Mouse (Mus musculus): ENCODE data around the gene Grb2. TPM values are rescaled to one million over a fixed set of nuclear protein-coding genes. Genes with fewer than 3 reads are reported as not detected.

The Grb2 gene
- total RNA-seq, 2 experiments from 2014 or later: 188 to 210 TPM

DNA sequence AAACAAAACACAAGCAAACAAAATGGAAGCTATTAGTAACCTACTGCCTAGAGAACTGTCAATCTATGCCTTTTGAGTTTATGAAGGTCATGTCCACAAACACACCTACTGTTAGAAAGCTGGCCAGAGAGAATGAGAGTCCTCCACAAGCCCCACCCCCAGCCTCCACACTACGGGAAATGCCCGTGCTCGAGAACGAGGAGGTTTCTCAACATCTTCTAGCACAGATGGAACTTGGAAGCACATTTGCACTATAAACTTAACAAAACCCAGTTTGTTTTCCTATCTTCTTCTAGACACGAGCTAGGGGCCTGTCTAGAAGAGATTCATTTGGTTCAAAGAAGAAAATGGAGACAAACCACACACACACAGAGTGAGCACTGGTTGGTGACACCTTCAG, 18.0 kb downstream of the Grb2 start:
- DNase-seq (ENCODE audit: extremely low spot score in 1 of 2, low spot score in 1 of 2): no peak

DNA sequence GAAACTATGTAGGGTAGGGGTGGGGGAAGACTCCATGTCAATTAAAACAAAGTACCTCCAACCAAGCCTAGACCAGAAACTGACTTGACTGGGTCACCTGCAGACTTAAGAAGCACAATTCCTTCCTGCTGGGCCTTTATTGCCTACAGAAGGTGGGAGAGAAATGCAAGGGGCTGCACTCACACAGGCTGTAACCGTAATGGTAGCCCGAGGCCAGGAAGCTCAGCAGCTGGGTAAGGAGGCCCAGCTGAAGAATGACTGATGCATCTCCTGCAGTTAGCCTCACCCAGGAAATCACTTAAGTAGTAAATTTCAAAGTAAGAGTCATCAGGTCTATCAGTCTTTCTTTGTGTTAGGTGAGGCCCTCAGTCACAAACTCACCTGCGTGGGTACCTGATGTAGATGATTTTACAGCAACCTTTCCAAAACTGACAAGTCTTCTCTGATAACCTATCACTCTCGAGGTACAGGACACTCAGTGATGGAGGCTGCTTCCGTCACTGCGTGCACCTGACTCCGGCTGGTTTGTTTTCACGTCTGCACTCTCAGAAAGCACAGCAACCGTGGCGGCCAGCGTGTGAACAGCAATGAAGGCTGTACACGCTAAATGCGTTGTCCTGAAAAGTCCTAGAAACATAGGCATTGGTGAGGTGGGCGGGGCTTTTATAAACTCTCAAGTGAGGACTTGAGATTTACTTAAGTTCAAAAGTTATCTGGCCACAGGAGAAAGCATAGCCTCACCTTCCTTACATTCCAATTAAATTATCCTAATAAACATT, 19.1 kb downstream of the Grb2 start:
- no peak for DNase-seq (ENCODE audit: extremely low spot score in 1 of 2, low spot score in 1 of 2)

DNA sequence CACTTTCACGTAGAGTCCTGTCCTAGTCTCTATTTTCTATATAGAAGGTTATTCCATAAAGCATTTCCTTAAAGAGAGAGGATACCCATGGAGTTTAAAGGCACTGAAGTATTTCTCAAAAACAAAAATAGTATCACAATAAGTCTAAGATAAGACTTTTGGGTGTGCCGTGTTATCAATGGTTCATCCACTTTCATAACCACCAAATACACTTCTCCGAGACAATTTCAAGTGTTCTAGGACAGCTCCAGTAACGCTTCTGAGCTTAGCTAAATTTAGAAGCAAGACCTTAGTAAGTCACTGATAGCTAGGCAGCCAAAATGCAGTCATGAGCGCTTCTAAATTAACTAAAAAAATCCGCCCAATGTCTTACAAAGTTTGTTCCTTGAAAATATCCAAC, 22.0 kb downstream of the Grb2 start:
- DNase-seq (ENCODE audit: extremely low spot score in 1 of 2, low spot score in 1 of 2): no peak

DNA sequence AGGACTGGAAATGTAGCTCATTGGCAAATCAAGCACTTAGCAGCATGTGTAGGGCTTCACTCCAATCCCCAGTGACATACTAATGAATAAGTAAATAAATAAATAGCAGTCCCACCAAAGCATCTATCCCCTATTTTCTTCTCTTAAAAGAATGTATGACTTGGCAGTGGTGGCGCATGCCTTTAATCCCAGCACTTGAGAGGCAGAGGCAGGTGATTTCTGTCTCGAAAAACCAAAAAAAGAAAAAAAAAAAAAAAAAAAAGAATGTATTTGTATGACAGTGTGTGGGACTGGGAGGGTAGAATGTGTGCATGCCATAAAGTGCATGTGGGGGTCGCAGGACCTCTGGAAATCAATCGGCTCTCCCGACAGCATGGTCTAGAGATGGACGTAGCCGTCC, 22.4 kb downstream of the Grb2 start:
- no peak for DNase-seq (ENCODE audit: extremely low spot score in 1 of 2, low spot score in 1 of 2)

DNA sequence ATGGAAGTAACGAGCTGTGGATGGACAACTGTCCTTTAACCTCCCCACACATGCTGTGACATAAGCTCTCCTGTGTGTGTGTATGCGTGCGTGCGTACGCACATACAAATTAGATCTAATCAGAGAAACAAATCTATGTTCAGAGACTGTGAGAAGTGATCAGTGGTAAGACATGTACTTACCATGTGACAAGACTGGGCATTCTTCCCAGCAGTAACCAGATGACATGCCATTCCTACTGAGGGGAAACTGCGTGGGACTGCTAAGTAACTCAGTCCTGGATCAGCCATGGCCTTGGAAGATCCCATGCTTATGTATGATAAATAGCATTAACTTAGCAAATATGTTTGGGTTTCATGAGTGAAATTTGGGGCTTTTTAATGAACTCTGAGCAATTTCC, 23.5 kb downstream of the Grb2 start:
- DNase-seq (ENCODE audit: extremely low spot score in 1 of 2, low spot score in 1 of 2): no peak

DNA sequence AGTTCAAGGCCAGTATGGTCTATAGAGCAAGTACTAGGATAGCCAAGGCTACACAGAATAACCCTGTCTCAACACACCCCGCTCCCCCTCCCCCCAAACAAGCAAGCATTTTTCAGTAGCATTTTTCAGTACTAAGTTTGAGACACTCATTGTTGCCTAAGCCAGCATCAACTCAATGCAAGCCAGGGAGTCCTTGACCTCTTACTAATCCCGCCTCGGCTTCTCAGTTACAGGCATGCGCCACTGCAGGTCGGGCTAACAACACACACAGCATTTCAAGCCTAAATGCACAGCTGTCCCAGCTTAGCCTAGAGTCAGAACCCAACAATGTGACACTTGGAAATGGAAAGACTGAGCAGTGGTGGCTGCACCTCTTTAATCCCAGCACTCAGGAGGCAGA, 25.1 kb downstream of the Grb2 start:
- no peak for DNase-seq (ENCODE audit: extremely low spot score in 1 of 2, low spot score in 1 of 2)

DNA sequence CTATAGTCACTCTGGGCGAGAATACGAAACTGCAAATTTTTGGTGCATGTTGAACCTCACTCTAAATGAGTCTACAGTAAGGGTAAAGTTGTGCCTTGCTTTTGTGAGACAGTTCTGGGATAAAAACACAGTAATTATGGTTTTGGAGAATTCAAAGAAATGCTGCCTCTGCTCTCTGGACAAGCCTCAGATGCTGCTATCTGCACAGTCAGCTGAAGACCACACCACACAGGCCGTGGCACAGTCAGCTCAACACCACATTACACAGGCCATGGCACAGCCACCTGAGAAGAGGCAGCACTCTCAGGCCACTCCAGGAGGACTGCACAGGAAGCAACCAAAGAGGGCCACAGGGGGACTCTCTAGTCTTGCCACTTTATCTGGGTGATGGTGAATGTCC, 26.0 kb downstream of the Grb2 start:
- no peak for DNase-seq (ENCODE audit: extremely low spot score in 1 of 2, low spot score in 1 of 2)

DNA sequence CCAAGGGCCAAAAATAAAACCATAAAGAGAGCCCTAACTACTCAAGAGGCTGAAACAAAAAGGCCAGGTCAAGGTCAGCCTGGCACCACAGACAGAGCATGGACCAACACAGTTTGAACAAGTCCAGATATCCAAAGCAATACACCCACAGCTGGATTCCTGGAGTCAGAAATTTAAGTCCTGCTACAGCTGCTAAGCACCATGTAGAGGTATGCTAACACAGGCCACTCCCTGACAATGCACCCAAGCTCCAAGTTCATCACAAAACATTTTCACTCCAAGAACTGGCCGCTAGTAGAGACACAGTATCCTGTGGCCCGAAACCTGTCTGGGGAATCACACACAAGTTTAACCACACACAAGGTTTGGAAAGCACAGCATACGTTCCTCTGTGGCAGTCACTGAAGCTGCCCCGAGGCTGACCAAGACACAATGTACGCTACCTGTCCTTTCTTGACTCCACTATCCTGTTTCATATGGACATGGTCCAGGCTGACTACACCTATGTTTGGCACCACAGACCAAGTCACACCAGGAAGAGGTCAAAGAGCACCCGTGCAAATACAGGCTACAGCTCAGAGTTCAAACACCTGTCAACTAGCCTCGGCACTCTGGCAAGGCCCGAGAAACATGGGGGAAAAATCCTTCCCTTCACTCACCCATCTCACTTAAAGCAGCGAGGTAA, 28.7 kb downstream of the Grb2 start:
- no peak for DNase-seq (ENCODE audit: extremely low spot score in 1 of 2, low spot score in 1 of 2)

DNA sequence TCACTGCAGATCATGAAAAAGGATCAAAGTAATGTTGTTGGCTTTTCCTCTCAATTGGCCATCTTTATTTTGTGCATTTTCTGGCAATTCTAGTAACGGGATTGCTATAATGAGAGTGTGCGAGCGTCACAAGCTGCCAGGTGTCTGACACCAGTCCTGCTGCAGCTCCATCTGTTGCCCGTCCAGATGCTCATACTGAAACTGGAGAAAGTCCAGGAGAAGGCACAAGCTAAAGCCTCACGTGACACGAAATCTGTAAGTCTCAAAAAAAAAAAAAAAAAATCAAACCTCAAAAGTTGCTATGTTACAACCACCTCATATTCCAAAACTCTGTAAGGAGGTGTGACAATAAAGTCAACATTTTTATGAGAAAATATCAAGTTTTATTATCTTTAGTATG, 29.5 kb downstream of the Grb2 start:
- no peak for DNase-seq (ENCODE audit: extremely low spot score in 1 of 2, low spot score in 1 of 2)

DNA sequence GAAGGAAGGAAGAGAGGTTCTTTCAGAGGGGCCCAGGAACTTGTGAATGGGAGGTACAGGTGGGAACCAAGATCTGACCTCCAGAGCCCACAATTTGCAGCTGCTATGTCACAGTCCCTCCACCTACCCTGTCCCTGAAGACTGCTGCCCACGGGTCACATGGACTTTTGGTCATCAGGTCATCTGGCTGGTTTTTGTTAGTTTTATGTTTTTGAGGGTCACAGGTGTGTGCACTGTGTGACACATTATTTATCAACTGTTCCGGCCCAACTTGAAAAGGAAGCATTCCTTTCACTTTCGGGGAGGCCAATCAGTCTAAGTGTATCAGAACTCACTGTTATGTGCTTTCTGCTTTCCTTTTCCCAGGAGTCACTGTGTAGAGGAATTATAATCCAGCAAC, 30.9 kb downstream of the Grb2 start:
- no peak for DNase-seq (ENCODE audit: extremely low spot score in 1 of 2, low spot score in 1 of 2)

DNA sequence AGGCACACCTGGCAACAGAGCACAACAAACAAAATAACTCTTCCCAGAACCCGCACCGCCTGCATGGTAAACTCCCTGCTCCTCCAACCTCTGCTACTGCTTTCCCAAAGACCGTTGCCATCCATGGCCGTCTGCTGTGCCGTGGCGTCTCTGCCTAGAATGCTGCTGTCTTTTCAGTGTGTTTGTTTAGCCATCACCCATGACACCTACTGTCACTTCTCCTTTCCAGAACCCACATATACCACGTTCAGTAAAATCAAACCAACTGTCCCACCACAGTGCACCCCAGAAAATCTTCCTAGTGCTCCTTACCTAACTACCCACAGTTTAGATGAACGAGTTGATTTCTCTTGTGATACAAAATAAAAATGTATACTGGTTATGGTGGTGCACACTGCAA, 31.7 kb downstream of the Grb2 start:
- no peak for DNase-seq (ENCODE audit: extremely low spot score in 1 of 2, low spot score in 1 of 2)

DNA sequence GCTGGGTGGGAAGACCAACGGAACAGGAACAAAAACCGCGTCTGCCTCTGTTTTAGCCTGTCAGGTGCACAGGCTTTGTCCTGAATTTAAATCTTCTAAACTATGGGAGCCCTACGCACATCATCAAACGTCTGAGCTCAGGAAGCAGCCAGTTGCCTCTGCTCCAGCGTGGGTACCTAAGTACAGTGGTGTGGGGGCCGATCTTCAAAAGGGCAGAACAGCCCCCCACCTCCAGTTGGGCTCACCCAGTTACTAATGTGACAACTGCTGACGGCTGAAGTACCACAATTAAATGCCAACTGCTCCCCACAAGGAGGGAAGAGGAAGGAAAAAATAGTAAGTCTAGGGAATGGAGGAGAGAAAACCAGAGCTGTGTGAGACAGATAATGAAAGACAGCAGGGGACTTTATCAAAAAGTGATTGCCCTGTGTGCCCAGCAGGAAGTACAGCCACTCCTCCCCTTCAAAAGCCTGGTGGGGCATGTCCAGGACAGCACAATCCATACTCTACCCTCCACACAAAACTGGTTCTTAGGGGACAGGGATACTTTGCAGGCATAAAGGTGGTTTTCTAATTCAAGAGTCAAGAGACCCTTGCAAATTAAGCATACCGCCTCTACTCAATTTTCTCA, 34.0 kb downstream of the Grb2 start:
- DNase-seq (ENCODE audit: extremely low spot score in 1 of 2, low spot score in 1 of 2): no peak

DNA sequence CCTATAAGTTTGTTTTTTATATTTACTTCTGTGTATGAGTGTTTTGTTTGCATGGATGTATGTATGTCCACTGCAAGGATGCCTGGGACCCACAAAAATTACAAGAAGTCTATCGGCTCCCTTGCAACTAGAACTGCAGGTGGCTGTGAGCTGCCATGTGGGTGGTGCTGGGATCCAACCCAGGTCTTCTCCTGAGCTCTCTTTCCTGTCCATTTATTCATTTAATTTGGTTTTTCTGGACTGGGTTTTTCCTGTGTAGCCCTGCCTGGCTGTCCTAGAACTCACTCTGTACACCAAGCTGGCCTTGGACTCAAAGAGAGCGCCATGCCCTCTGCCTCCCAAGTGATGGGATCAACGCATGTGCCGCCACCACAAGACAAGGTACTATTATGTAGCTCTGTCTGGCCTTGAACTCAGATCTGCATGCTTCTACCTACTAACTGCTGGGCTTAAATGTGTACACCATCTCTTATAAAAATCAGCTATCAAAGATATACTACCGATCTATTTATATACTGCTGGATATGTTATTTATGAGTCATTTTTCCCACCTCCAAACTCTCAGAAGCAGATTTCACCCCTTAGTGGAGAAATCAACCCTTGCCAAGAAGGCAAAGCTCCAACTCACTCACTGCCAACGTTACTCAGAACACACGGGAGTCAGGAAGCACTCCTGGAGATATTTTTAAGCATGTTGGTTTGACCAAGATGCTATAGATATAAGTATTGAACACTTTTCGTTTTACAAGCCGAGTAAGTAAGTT, 34.7 kb downstream of the Grb2 start:
- no peak for DNase-seq (ENCODE audit: extremely low spot score in 1 of 2, low spot score in 1 of 2)

DNA sequence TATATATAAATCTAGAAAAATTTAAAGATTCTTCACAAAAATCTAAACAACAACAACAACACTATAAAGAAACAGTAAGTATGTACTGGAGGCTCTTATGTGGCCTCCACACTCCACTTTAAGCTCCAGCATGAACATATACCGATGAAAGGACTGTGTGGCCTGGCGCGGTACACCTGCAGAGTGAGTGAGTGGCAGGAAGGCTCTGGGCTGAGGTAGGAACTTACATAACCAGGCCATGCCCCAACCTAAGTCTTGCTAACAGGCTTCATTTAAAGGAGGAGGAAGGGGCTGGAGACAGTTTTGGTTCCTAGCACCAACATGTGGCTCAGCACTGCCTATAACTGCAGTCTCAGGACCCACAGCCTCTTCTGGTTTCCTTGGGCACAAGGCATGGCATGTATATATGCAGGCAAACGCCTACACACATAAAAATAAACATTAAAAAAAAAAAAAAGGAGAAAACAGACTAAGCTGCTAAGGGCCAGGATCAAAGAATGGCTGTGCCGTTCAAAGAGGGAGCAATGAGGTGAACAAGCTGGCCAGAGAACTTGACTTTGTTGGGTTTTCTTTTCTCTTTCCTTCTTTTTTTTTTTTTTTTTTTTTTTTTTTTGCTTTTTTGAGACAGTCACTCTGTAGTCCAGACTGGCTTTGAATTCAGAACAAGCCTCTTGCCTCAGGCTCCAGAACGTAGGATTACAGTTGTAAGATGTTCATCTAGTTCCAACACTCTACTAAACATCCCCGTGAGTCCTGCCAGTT, 36.0 kb downstream of the Grb2 start:
- no peak for DNase-seq (ENCODE audit: extremely low spot score in 1 of 2, low spot score in 1 of 2)

DNA sequence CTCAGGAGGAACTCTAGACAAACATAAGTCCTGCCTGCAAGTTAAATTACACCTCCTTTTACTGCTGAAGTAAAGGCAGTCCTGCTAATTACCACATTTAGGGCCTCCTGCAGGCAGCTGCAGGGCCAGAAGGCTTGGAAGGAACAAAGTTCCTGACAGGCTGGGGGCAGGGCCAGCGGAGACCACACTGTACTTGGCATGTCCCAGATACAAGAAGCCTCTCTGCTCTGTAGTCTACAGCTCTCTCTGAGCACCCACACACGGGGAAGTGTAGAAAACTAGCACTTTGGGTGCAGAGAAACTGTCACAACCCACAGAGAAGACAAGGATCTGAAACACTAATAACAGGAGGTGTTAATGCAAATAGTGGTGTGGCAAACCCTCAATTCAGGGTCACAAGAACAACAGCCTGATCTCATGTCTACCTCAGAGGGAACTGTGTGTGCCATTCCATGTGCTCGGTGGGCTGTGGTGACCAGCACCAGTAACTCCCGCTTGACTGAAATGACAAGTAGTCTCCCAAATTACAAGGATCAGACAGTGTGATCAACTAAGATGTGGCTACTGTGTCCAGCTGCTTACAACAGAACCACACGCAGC, 37.8 kb downstream of the Grb2 start:
- no peak for DNase-seq (ENCODE audit: extremely low spot score in 1 of 2, low spot score in 1 of 2)

DNA sequence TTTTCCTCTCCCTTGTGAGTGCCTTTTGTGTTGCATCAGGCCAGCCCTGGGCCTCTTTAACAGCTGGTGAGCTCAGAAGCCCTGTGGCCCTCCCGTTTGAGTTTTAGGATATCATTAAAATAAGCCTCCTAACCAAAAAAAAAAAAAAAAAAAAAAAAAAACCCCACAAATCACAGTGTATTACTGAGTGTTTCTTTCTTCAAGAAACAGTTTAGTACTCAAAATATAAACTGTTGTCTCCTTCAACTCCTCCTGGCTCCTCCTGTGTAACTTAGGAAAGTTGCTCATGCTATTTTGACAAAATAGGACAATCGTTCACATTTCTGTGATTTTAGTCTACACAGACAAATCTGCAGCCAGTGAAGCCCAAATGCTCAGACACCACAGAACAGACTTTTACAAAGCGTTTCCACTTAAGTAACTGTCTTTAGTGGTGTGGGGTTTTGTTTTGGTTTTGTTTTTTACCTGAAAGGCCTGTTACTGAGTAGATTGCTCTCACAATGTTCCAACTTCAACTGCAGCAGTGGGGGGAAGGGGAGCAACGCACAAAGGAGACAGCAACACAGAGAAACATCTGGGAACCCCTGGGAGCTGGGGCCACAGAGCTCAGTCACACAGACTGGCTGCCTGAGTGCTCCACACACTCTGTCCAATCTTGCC, 44.6 kb downstream of the Grb2 start:
- DNase-seq (ENCODE audit: extremely low spot score in 1 of 2, low spot score in 1 of 2): no peak

DNA sequence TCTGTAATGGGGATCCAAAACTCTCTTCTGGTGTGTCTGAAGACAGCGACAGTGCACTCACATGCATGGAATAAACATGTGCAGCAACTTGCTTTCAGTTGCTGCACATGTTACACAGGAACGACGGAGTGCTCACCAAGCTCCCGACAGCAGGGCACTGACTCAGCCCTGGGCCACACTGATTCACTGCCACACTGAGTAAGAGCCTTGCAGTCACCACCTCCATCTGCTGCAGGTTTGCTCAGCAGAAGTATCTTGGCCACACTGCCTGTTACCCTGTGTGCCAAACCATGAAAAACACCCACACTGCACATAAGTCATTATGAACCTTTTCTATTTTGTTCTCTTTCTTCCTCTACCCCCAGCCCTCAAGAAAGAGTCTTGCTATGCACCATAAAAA, 48.0 kb downstream of the Grb2 start:
- no peak for DNase-seq (ENCODE audit: extremely low spot score in 1 of 2, low spot score in 1 of 2)

DNA sequence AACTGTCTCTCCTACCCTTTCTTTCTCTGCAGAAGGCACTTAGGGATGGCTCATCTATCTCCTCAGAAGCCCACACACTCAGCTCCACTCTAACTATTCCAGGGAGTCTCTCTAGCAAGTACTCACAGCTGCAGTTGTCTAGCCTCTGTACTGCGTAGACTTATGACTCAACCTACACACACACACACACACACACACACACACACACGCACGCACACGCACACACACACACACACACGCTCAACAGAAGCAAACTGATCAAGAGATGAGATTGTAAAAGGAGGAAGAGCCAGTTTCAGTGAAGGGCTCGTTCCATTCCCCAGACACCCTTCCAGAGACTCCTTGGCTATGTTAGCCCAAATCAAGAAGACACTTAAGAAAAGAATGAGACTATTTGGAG, 49.9 kb downstream of the Grb2 start:
- DNase-seq (ENCODE audit: extremely low spot score in 1 of 2, low spot score in 1 of 2): no peak

DNA sequence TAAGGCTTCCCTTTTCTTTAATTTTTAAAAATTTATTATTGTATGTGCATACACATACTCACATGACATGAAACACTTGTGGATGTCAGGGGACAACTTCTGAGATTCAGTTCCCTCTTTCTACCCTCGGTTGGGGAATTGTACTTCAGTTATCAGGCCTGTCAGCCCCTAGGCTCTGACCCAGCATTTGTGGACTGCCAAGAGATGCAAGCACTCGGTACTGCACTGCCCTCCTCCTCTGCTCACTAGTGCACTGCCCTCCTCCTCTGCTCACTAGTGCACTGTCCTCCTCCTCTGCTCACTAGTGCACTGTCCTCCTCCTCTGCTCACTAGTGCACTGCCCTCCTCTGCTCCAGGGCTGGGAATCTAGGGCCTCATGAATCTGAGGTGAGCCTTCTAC, 54.3 kb downstream of the Grb2 start:
- no peak for DNase-seq (ENCODE audit: extremely low spot score in 1 of 2, low spot score in 1 of 2)
